Mouse (Mus musculus) left cerebral cortex, adult 2 months (tissue): Measurements from ENCODE around the gene Rapgef4. TPM values are rescaled to one million over a fixed set of nuclear protein-coding genes. Genes with fewer than 3 reads are reported as not detected.

Experiments used
- DNase-seq, 2 experiments: peaks; one replicate each; pipeline ENCODE4 v3.0.0; 2021 to 2022; ENCODE audit warnings: low spot score in 2 of 2, mixed read lengths in 1 of 2; ENCODE audit errors: extremely low spot score in 1 of 2
- H3K27ac ChIP-seq: fragments of 200-600 bp; 2 replicates; pipeline ENCODE4 v1.8.1; 2022
- H3K4me3 ChIP-seq: fragments of 200-600 bp; 2 replicates; pipeline ENCODE4 v1.8.1; 2022
- CTCF ChIP-seq: fragments of 200-600 bp; IDR thresholded peaks from 2 replicates; pipeline ENCODE4 v1.8.1; 2022; ENCODE audit warnings: antibody characterized with exemption, mild to moderate bottlenecking, moderate library complexity
- intact Hi-C: fragments of 180-260 bp; cut with DNase I; formaldehyde crosslinking; loops from one replicate; pipeline ENCODE4 v1.15.1; 2025
- total RNA-seq, 2 experiments: library from RNA; stranded (reverse); gene quantifications; 2 replicates each; pipeline ENCODE4 v1.2.3; 2021

Rapgef4 gene
- total RNA-seq, 2 experiments from 2014 or later: 442 to 451 TPM

DNA sequence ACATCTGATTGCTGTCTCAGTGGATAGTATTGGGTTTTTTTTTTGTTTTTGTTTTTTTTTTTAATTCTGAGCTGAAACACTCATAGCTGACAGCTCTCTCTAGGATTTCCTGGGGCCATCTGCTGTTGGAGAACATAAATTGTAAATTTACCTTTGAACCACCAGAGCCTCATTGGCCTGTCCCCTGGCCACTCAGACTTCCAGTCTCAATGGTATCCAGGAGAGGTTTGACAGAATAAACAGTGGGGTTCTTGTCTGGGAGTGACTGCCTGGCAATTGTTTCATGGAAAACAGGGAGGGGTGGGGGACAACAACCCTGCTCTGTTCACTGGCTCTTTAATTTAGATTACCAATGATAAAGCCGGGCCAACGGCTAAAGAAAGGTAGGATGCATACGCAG, 111.0 kb downstream of the Rapgef4 start:
- intact Hi-C loops: no loop called here
- no peak overlapping the region for H3K4me3 ChIP-seq
- no peak overlapping the region for H3K27ac ChIP-seq
- TF ChIP-seq CTCF: no peak; the same call in 1 of the 2 replicates
- no peak for DNase-seq

DNA sequence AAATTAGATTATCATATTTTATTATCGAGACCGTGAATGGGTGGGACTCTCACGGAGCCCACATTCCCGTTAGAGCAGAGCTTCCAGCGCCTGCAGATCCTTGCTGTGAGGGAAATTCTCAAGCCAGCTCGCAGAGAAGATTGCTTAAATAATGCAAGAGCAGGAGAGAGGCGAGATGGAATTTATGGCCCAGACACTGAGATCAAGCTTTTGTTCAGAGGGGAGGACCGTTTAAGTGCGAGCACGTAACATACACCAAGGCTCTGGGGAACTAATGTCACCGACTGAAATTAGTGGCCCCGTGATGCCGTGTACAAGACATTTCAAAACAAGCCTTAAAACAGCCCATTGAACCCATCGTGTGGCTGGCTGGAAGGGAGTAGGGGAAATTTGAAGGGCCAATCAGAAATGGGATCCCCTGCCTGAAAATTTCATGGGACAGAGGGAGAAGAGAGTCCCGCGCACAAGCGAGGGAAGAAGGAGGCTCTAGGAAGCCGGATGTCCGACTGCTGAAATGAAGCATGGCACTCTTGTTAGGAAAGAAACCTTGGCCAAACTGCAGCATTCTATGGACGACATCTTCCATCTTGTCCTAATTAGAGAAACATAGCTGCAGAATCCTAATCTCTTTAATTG, 112.5 kb downstream of the Rapgef4 start:
- intact Hi-C loops: loop anchor here (2.0 kb wide), 1 partner anchor 55 kb away; no protein-coding TSS in a partner anchor
- H3K4me3 ChIP-seq: no peak overlapping the region
- no peak for TF ChIP-seq CTCF
- no peak for DNase-seq
- no peak overlapping the region for H3K27ac ChIP-seq

DNA sequence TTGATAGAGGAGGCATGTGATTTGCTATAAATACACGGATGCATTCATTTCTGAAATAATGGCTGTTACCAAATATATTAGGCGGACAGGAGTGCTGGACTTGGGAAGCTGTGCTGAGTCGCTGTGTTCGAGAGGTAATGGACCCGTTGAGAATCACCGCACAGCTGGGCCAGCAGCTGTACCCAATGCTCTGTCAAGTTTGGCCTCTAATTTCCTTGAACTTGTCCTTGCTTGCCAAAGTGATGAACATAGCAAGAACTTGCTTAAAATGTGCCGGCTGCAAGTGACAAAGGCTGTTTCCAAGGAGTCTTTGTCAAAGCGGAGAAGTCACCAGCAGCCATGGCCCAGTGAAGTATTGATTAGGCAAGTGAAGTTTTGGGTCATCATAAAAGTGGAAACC, 113.0 kb downstream of the Rapgef4 start:
- DNase-seq: no peak
- Histone ChIP-seq H3K4me3 (no peak overlapping the region), H3K27ac (no peak overlapping the region)
- no peak for TF ChIP-seq CTCF
- intact Hi-C loops: loop anchor here (2.0 kb wide), 1 partner anchor 55 kb away; no protein-coding TSS in a partner anchor

DNA sequence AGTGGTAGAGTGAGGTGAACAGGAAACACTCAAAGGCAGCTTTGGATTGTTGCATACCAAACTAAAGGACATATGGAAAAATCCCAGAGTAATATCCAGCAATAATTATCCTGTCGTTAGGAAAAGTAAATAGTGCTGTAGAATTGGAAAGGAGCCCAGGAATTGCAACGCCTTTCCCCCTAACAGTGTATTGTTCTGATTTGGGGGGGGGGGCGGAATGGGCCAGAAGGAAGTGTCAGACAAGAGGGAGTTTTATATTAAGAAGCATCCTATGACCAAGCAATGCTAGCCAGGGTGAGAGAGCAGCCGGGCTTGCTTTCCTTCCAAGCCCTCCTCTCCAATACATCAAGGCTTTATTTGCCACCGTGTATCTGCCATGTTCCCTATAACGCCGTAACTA, 113.4 kb downstream of the Rapgef4 start:
- intact Hi-C loops: loop anchor here (2.0 kb wide), 1 partner anchor 54 kb away; no protein-coding TSS in a partner anchor
- H3K27ac ChIP-seq: no peak overlapping the region
- no peak for TF ChIP-seq CTCF

DNA sequence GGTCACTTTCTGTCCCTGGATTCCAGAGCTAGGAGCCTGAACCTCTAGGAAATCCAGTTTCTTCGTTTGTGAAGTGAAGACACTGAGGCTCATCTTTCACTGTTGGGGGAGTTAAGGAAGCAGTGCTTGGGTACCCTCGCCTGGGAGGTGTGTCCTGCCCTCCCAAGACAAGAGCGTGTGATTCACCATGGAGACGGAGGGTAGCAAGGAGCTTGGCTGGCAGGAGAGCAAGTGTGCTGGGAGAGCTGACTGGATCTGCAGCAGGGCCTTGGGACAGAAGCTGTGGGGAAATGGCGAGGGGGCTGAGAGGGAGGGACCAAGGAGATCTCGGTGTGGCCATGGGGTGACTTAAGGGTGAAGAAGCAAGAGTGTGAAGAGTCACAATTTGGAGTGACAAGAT, 114.0 kb downstream of the Rapgef4 start:
- intact Hi-C loops: loop anchor here (2.0 kb wide), 1 partner anchor 54 kb away; no protein-coding TSS in a partner anchor
- no peak for DNase-seq
- TF ChIP-seq CTCF: no peak
- Histone ChIP-seq H3K4me3 (no peak overlapping the region), H3K27ac (no peak overlapping the region)

More for the DNA sequence above, 113.4 kb downstream of the Rapgef4 start:
- H3K4me3 ChIP-seq: no peak overlapping the region
- DNase-seq: no peak

DNA sequence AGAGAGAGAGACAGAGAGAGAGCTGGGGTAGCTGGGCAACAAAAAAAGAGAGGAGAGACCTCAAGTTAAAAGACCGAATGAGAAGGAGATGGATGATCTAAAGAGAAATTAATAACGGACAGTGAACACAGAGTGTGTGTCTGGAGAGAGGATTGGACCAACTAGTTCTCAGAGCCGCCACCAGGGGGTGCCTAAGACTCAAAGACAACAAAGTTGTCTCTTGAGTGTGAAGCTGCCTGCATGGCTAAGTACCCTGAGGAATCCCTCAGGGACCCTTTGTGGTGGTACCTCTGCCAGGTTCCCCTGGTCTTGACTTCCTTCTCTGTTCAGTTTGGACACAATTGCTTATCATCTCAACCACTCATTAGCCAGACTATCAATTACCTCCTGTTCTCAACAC, 115.3 kb downstream of the Rapgef4 start:
- H3K4me3 ChIP-seq: no peak overlapping the region
- DNase-seq: no peak
- no peak overlapping the region for H3K27ac ChIP-seq

DNA sequence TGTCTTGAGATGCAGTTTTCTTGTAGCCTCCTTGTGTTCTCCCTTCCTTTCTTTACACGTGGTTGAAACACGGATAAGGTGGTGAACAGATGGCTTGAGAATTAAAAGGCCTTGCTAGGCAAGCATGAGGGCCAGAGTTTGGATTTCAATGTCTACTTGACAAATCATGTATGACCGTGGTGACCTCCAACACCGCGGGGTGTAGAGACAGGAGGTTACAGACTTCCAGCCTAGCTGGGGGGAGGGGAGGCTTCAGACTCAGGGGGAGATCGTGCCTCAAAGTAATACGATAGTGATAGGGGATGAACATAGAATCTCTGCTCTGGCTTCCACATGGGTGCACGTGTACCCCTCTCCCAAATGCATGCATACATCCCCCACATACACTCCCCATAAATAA, 117.3 kb downstream of the Rapgef4 start:
- Histone ChIP-seq H3K27ac (no peak overlapping the region), H3K4me3 (no peak overlapping the region)
- intact Hi-C loops: no loop called here
- TF ChIP-seq CTCF: no peak
- DNase-seq: no peak

More for the DNA sequence above, 115.3 kb downstream of the Rapgef4 start:
- intact Hi-C loops: no loop called here
- peak; percentile 65 for TF ChIP-seq CTCF

DNA sequence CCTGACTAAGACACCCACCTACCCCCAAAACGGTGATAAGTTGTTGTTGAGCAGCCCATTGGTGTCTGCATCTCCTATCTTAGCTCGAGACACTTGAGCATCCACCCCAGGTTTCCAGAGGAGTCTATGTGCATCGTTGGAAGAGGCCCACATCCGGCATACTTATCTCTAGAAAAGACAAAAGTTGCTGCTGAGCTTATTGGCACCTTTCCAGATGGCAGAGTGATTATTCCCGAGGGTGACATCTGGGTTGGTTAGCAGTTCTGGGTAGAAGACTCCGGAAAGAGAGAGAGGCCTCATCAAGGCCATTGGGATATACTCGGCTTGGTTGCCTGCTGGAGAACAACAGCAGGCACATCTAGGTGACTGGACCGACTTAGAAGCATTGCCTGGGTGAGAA, 123.6 kb downstream of the Rapgef4 start:
- intact Hi-C loops: no loop called here
- H3K27ac ChIP-seq: no peak overlapping the region
- TF ChIP-seq CTCF: no peak
- H3K4me3 ChIP-seq: no peak overlapping the region
- DNase-seq: no peak

DNA sequence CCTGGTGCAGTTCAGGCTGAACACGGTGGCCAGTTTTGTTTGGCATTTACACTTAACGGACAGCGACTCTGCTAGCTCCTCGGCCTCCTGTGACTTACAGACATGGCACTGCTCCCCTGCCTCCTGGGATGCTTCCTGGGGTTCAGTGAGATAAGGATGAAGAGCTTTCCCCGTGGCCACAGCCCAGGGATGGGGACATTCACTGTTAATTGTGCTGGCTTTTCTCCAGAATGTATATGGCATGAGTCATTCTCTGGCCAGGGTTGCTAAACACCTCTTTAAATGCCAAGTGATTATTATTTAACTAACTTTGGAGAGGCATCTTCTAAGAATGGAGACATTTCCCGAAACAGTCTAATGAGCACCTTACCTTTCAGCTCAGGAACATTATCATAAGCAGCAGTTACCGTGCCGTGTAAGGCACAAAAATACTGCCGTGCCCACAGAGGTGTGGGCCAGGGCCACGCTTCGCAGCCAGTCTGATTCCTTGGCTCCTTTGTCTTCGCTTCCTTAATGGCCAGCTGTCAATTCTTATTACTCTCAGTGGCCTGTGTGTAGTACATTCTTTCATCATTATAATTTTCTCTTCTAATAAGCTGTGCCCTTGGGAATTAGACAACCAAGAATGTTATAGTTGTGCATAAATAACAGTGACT, 126.6 kb downstream of the Rapgef4 start:
- intact Hi-C loops: no loop called here
- Histone ChIP-seq H3K27ac (peak overlapping the region; percentile 44; the same call in 1 of the 2 replicates), H3K4me3 (no peak overlapping the region)
- TF ChIP-seq CTCF: no peak
- no peak for DNase-seq

DNA sequence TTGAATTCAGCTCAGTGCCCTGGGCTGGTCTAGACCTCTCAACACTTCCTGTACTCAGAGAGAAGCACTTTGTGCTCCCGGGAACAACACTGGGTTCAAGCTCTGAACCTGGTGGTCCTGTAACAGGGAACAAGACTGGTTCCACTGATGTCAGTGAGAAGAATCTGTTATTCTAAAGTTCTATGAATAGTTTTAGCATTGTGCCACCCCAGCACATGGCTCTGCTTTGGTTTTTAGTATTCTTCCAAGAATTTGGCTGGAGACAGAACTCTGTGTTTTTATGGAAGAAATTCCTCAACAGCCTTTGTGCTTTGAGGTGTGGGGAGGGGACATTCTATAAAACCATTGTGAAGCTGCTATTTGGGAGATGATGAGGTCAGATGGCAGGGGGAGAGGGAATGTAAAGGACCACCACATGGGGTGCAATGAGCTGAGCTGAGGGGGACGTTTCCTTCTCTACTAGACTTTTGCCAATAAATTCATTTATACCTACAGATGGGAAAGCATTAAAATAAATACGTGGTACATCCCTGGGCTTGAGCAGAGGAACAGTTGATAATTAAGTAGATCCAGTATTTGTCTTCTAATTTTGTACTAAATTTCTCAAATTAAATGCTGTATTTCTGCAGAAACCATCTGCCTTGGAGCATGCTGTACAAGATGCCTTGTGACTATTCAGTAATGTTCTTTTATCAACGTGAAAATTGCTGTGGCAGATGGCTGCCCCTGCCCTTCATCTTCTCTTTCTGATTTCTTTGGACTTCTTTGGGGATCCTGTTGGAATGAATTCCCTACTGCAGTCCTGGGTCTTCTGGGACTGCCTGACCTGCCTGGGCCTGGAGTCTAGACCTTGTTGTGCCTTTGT, 127.6 kb downstream of the Rapgef4 start:
- Histone ChIP-seq H3K4me3 (no peak overlapping the region), H3K27ac (peak overlapping the region; percentile 44)
- no peak for TF ChIP-seq CTCF
- intact Hi-C loops: no loop called here
- no peak for DNase-seq

DNA sequence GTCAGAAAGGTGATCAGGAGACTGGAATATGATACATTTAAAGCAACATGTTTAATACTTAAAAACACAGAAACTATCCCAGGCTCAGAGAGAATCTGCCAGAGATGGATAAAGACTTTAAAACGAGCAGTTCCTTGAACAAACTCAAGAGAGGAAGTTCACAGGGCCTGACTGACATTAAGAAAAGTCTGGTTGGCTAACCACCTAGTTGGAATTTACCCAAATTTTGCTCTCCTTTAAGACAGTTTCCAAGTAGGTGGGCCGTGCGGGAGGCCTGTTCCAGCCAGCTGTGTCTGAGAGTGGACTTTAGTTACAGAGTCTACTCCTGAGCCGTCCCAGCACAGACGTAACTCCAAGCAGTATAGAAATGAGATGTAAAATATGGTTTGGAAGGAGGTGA, 129.4 kb downstream of the Rapgef4 start:
- DNase-seq: no peak
- intact Hi-C loops: no loop called here
- no peak for TF ChIP-seq CTCF

DNA sequence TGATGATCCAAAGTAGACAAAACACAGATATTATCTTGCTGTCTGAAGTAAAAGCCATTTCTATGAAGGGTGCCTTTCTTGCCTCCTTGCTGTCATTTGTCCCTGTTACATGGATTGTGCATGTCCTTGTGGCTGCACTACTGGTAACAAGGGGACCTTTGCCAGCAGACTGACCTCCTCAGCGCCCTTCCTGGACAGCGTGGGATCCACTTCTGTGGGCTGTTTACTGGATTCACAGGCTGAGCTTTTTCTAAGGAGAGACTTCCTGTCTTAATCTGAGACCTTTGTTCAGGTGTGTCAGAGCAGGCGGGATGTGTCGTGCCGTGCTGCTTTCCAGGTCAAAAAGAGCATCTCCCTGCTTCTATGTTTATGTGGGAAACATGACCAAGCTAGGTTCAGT, 132.7 kb downstream of the Rapgef4 start:
- Histone ChIP-seq H3K4me3 (no peak overlapping the region), H3K27ac (peak overlapping the region; percentile 34; the same call in 1 of the 2 replicates)
- TF ChIP-seq CTCF: no peak
- intact Hi-C loops: no loop called here
- no peak for DNase-seq

More for the DNA sequence above, 129.4 kb downstream of the Rapgef4 start:
- no peak overlapping the region for H3K4me3 ChIP-seq
- no peak overlapping the region for H3K27ac ChIP-seq
